Mouse (Mus musculus): ENCODE data around the gene 6820408C15Rik.

GRCm38 (mm10) chr2:152397004-152397589 lies 18.3 kb upstream of the 6820408C15Rik start:
- TF ChIP-seq POLR2A (IDR thresholded peaks at IDR 0.05; ENCODE audit: borderline replicate concordance, extremely low read depth, low read depth, low read length) (no peak), CTCF (IDR thresholded peaks at IDR 0.05; ENCODE audit: insufficient read depth, low read length) (no peak)

Data from lung, adult 2 months (tissue).